Mouse (Mus musculus) gastrocnemius, postnatal 36 days (tissue): ENCODE measurements around the gene Iqcb1. TPM values are rescaled to one million over a fixed set of nuclear protein-coding genes. Genes with fewer than 3 reads are reported as not detected.
"Not testable (repeated sequence)": the region's sequence is repeated elsewhere in the genome, so short reads cannot be mapped to it uniquely, and the experiment has no call there.

ENCODE experiments used
- DNase-seq, 2 experiments: peaks; one replicate each; pipeline ENCODE4 v3.0.0; 2022
- intact Hi-C: fragments of 180-260 bp; cut with DNase I; formaldehyde crosslinking; loops from one replicate; pipeline ENCODE4 v1.15.1; 2025
- long read RNA-seq, 2 experiments: library from polyadenylated mRNA; stranded (forward); transcript quantifications; one replicate each; pipeline ENCODE4 v2.0.0; 2021
- total RNA-seq, 2 experiments: library from RNA; stranded (reverse); gene quantifications; 2 replicates each; pipeline ENCODE4 v1.2.3; 2021

The Iqcb1 gene
- 1 to 10 TPM; 4.5 to 6.0 TPM for total RNA-seq
- long read RNA-seq, experiment 1, partial matches to known transcripts, result 4 of 9 reads
- long read RNA-seq, experiment 1, other reads (novel, unspliced or antisense), result 3 of 9 reads
- long read RNA-seq, experiment 2, partial matches to known transcripts, result 4 of 13 reads
- long read RNA-seq, experiment 2, other reads (novel, unspliced or antisense), result 8 of 13 reads

- DNase-seq, result peak; percentile 70 to 73
- intact Hi-C loops, result no loop called here
These were observed at the start of gene Iqcb1 for GRCm38 (mm10) chr16:36828054-36828786. TSS of gene Iqcb1 (plus strand) at chr16:36828385.

- no peak for DNase-seq
- intact Hi-C loops, result no loop called here
These were observed 44.0 kb upstream of the Iqcb1 start for GRCm38 (mm10) chr16:36784146-36784545.

- no peak for DNase-seq
- intact Hi-C loops, result no loop called here
These were observed 43.4 kb upstream of the Iqcb1 start, which contains the start of gene Slc15a2 for GRCm38 (mm10) chr16:36784594-36785313. TSS of gene Slc15a2 (minus strand) at chr16:36784962.

- DNase-seq, result no peak
- intact Hi-C loops, result no loop called here
These were observed 41.7 kb upstream of the Iqcb1 start for GRCm38 (mm10) chr16:36786466-36786865.

- intact Hi-C loops, result no loop called here
These were observed 38.0 kb upstream of the Iqcb1 start for GRCm38 (mm10) chr16:36790166-36790565.

GRCm38 (mm10) chr16:36794976-36795375, 33.2 kb upstream of the Iqcb1 start:
- intact Hi-C loops, result no loop called here

More at GRCm38 (mm10) chr16:36790166-36790565, 38.0 kb upstream of the Iqcb1 start:
- DNase-seq, result no peak

GRCm38 (mm10) chr16:36798334-36798733, 29.9 kb upstream of the Iqcb1 start:
- intact Hi-C loops, result no loop called here
- DNase-seq, result no peak

More at GRCm38 (mm10) chr16:36794976-36795375, 33.2 kb upstream of the Iqcb1 start:
- DNase-seq, result no peak

GRCm38 (mm10) chr16:36802361-36802760, 25.8 kb upstream of the Iqcb1 start:
- DNase-seq, result no peak
- intact Hi-C loops, result no loop called here

- intact Hi-C loops, result no loop called here
These were observed 19.6 kb upstream of the Iqcb1 start for GRCm38 (mm10) chr16:36808616-36809015.

GRCm38 (mm10) chr16:36813680-36814079, 14.5 kb upstream of the Iqcb1 start:
- no peak for DNase-seq
- intact Hi-C loops, result no loop called here

More at GRCm38 (mm10) chr16:36808616-36809015, 19.6 kb upstream of the Iqcb1 start:
- no peak for DNase-seq

GRCm38 (mm10) chr16:36816916-36817315, 11.3 kb upstream of the Iqcb1 start:
- DNase-seq, result no peak
- intact Hi-C loops, result loop anchor here (2.0 kb wide), 1 partner anchor 342 kb away; no protein-coding TSS in a partner anchor

- DNase-seq, result peak; percentile 23 to 29
- intact Hi-C loops, result loop anchor here (2.0 kb wide), 1 partner anchor 343 kb away; no protein-coding TSS in a partner anchor
These were observed 10.8 kb upstream of the Iqcb1 start for GRCm38 (mm10) chr16:36817321-36817926.

GRCm38 (mm10) chr16:36820016-36820415, 8.2 kb upstream of the Iqcb1 start:
- intact Hi-C loops, result no loop called here

GRCm38 (mm10) chr16:36820747-36821146, 7.4 kb upstream of the Iqcb1 start:
- intact Hi-C loops, result no loop called here
- DNase-seq, result no peak

More at GRCm38 (mm10) chr16:36820016-36820415, 8.2 kb upstream of the Iqcb1 start:
- DNase-seq, result no peak

GRCm38 (mm10) chr16:36821474-36821873, 6.7 kb upstream of the Iqcb1 start:
- intact Hi-C loops, result no loop called here

GRCm38 (mm10) chr16:36827611-36828053, 553 bp upstream of the Iqcb1 start:
- intact Hi-C loops, result no loop called here
- no peak for DNase-seq

More at GRCm38 (mm10) chr16:36821474-36821873, 6.7 kb upstream of the Iqcb1 start:
- DNase-seq, result no peak

GRCm38 (mm10) chr16:36828820-36829219, 635 bp downstream of the Iqcb1 start:
- intact Hi-C loops, result no loop called here
- DNase-seq, result no peak

GRCm38 (mm10) chr16:36846894-36847293, 18.7 kb downstream of the Iqcb1 start:
- intact Hi-C loops, DNase-seq: not testable (repeated sequence)

- intact Hi-C loops, result no loop called here
- DNase-seq, result no peak
These were observed 23.0 kb downstream of the Iqcb1 start for GRCm38 (mm10) chr16:36851202-36851601.

GRCm38 (mm10) chr16:36863585-36863984, 35.4 kb downstream of the Iqcb1 start:
- no peak for DNase-seq
- intact Hi-C loops, result no loop called here
